Mouse (Mus musculus): ENCODE results near the gene Pon2. TPM values are rescaled to one million over a fixed set of nuclear protein-coding genes. Genes with fewer than 3 reads are reported as not detected.

Gene Pon2
- polyA plus RNA-seq, 1 experiment from 2014 or later, result 26.9 TPM

DNA sequence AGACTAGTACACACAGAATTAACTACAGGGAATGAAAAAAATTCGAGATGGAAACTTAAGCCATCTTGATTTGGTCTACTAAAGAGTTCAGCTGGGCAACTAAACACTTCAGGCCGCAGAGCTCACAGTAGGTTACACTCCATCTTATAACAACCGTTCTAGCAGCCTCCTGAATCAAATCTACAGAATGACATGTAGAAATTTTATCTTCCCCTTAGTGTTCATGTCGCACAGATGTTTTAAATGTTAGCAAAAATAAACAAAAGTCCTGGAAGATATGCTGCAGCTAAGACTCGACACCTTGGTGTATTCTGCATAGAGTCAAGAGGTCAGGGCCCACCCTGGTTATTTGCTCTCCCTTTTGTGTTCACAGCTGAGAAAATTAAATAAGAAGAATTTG lies 10.3 kb downstream of the Pon2 start:
- Histone ChIP-seq H3K36me3 (no peaks in the 10 kb centered on the region), H3K9ac (no peak overlapping the region), H3K4me1 (peaks cover 12% of the 10 kb centered on the region; the same call in 1 of the 2 replicates), H3K27me3 (no peaks in the 10 kb centered on the region), H3K4me2 (no peak overlapping the region), H3K27ac (no peak overlapping the region), H3K9me3 (no peaks in the 10 kb centered on the region), H3K4me3 (no peak overlapping the region)
- no peak for ATAC-seq (ENCODE audit: insufficient number of reproducible peaks, insufficient read depth, low FRiP score, low TSS enrichment, low read depth)
- 43% methylated on average over 5 of the region's 5 CpGs for WGBS

DNA sequence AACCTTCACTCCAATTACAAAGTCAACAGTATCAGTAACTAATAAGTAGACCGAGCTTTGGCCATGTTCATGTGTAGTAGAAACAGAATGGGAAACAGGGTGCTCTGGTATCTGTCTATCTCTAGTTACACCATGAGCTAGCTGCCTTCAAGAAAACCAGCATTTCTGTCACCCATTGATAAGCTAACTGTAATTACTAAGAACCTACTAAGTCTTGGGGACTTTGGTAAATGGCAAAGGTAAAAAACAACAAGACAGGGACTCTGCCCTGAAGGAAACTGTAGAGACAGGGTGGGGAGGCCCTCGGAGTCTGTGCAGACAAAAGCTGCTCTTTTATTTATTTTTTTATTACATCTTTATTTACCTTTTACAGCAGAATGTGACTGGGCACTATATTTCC lies 10.9 kb downstream of the Pon2 start:
- no peak for ATAC-seq (ENCODE audit: insufficient number of reproducible peaks, insufficient read depth, low FRiP score, low TSS enrichment, low read depth)
- 68% methylated on average over 2 of the region's 2 CpGs for WGBS
- Histone ChIP-seq H3K27ac (no peak overlapping the region), H3K36me3 (no peaks in the 10 kb centered on the region), H3K9ac (no peak overlapping the region), H3K4me2 (no peak overlapping the region), H3K9me3 (no peaks in the 10 kb centered on the region), H3K27me3 (no peaks in the 10 kb centered on the region), H3K4me3 (no peak overlapping the region), H3K4me1 (peaks cover 12% of the 10 kb centered on the region; the same call in 1 of the 2 replicates)

DNA sequence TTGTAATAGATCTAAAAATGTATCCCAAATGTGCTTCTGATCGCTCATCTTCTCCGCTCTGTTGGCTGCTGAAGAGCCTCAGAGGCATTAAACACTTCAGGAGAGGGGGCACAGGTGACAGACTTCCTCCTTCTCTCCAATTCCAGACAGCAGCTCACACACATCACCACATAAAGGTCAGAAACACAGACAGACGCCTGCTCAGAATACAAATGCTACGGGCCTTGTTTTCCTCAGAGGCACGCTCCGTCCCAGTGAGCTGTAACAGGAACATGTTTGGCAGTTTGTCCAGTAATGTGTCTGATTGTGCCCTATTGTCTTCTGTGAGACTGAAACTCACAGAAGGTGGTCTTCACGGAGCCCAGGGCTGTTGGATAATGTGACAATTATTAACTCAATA lies 15.8 kb downstream of the Pon2 start:
- H3K9me3 ChIP-seq, result no peaks in the 10 kb centered on the region
- no peak overlapping the region for H3K27ac ChIP-seq
- no peak overlapping the region for H3K4me2 ChIP-seq
- ATAC-seq (ENCODE audit: insufficient number of reproducible peaks, insufficient read depth, low FRiP score, low TSS enrichment, low read depth), result no peak
- no peaks in the 10 kb centered on the region for H3K36me3 ChIP-seq
- no peak overlapping the region for H3K9ac ChIP-seq
- peaks cover 3% of the 10 kb centered on the region; the same call in 1 of the 2 replicates for H3K4me1 ChIP-seq
- H3K27me3 ChIP-seq, result no peaks in the 10 kb centered on the region
- H3K4me3 ChIP-seq, result no peak overlapping the region
- 77% methylated on average over 7 of the region's 7 CpGs for WGBS

DNA sequence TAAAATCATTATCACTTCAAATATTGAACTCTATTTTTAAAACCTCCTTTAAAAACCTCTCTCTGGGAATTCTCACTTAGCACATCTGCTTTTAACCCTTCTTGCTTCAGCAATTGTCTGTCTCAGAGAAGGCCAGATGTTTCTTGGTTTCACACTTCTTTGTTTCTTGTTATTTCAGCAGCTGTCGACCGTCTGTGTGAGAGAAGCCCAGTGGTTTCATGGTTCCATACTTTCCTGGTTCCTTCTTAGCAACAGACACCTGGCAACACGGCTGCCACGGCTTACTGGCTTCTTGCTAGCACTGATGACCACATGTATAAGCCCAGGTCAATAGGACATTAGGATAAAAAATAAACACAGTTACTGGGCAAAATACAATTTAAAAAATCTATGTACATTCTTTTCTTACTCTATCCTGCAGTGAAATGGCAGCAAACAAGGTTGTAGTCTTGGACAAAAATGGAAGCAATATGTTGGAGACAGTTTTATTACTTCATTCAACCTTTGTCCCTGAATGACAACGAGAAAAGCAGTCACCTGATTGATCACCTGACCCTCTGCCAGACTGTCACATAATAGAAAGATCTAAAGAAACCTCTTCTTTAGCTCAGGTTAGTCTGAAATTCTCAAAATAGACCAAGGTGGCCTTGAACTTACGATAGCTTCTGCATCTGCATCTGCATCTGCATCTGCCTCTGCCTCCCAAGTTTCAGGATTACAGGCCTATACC lies 17.5 kb downstream of the Pon2 start:
- ATAC-seq (ENCODE audit: insufficient number of reproducible peaks, insufficient read depth, low FRiP score, low TSS enrichment, low read depth), result no peak

DNA sequence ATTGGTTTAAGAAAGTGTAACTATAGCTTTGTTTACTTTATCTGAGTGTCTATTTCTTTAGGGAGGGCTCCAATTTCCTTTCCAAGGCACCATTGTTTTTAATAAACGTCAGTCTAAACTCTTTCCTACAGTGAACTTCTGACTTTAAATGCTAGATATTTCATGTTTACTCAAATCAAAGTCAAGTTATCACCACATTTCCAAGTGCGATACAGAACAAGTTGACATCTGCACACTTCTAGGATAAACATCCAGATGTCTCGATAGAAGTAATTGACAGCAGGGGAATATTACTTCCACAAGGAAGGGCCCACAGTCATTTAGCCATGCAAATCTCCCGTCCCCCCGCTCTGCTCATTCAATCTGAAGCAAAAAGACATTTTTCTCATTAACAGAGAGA lies 20.3 kb downstream of the Pon2 start:
- WGBS, result 29% methylated on average over 5 of the region's 5 CpGs
- Histone ChIP-seq H3K27ac (no peak overlapping the region), H3K4me1 (0 out of 2 replicates have a peak, but pooled peaks cover 2% of the 10 kb centered on the region), H3K36me3 (peaks cover 5% of the 10 kb centered on the region; the same call in 1 of the 2 replicates), H3K4me3 (no peak overlapping the region), H3K9ac (no peak overlapping the region), H3K4me2 (no peak overlapping the region), H3K9me3 (no peaks in the 10 kb centered on the region), H3K27me3 (no peaks in the 10 kb centered on the region)
- no peak for ATAC-seq (ENCODE audit: insufficient number of reproducible peaks, insufficient read depth, low FRiP score, low TSS enrichment, low read depth)

More for the DNA sequence above, 17.5 kb downstream of the Pon2 start:
- WGBS, result 54% methylated on average over 6 of the region's 6 CpGs
- Histone ChIP-seq H3K9ac (no peak overlapping the region), H3K9me3 (no peaks in the 10 kb centered on the region), H3K4me3 (no peak overlapping the region), H3K27ac (no peak overlapping the region), H3K4me1 (0 out of 2 replicates have a peak, but pooled peaks cover 2% of the 10 kb centered on the region), H3K4me2 (no peak overlapping the region), H3K27me3 (no peaks in the 10 kb centered on the region), H3K36me3 (peaks cover 5% of the 10 kb centered on the region; the same call in 1 of the 2 replicates)

DNA sequence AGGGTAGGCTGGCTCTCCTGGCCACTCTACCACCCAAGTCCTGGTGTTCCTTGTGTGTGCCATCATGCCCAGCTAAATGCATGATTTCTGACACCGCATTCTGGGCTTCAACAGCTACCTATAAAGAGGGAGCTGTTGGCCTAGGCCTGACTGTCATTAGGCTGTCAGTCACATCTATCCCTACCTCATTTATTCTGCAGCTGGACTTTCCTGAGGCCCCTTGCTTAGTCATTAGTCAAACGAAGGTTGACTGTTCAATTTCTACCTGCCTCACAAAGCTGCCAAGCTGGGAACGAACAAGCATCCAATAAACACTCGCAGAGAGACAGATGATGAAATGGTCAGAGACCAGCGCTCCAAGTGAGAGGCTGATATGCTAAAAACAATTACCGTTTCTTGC lies 28.6 kb downstream of the Pon2 start:
- no peak overlapping the region for H3K9ac ChIP-seq
- H3K4me3 ChIP-seq, result no peak overlapping the region
- H3K9me3 ChIP-seq, result no peaks in the 10 kb centered on the region
- no peak for ATAC-seq (ENCODE audit: insufficient number of reproducible peaks, insufficient read depth, low FRiP score, low TSS enrichment, low read depth)
- no peaks in the 10 kb centered on the region for H3K27me3 ChIP-seq
- H3K4me2 ChIP-seq, result no peak overlapping the region
- H3K27ac ChIP-seq, result no peak overlapping the region
- H3K4me1 ChIP-seq, result no peaks in the 10 kb centered on the region
- H3K36me3 ChIP-seq, result peaks cover 6% of the 10 kb centered on the region; the same call in 1 of the 2 replicates
- 81% methylated on average over 6 of the region's 6 CpGs for WGBS

DNA sequence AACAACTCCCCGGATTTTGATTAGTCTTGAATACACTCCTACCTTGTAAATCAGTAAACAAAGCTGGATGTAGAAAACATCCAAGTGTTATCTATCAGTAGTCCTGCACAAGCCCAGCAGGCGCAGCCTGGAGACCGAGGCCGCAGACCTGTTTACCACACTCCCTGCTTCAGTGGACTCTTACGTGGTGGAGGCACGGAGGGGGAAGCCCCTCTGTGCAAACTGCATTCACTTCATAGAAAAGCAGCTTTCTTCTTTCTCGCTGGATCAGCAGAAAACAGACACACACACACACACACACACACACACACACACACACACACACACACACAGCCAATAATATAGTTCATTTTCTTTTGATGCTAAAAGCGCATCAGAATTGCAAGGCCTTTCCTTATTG lies 33.5 kb downstream of the Pon2 start:
- Histone ChIP-seq H3K27me3 (no peaks in the 10 kb centered on the region), H3K4me2 (no peak overlapping the region), H3K4me1 (no peaks in the 10 kb centered on the region), H3K36me3 (no peaks in the 10 kb centered on the region), H3K27ac (no peak overlapping the region), H3K9ac (no peak overlapping the region), H3K9me3 (no peaks in the 10 kb centered on the region), H3K4me3 (no peak overlapping the region)
- ATAC-seq (ENCODE audit: insufficient number of reproducible peaks, insufficient read depth, low FRiP score, low TSS enrichment, low read depth), result no peak
- WGBS, result 71% methylated on average over 8 of the region's 8 CpGs

DNA sequence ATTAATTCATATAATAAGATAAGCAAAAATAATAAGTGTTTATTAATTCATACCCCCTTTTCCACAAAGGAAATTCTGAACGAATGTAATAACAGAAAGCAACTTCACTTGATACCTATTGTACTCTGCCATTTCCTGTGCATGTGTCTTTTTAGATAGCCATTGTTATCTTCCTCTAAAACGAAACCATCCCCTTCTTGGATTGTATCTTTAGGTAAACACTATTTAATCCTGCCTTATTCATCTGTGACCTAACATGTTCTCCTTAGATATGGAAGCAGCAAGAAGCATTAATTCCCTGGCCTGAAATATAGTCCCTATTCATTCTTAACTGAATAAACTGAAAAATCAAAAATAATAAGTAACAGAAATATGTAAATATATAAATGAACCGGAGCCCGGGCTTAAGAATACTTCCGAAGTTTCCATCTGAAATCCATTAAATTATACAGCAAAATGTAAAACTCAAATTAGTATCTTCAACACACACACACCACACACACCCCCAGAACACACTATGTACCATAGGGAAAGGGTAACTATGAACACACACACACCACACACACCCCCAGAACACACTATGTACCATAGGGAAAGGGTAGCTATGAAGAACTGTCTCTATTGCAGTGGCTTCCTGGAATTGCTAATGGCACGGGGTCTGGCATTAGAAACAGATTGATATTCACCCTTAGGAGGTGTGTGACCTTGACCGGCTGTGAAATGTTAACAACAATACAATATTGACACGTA lies 34.8 kb downstream of the Pon2 start:
- 63% methylated on average over 8 of the region's 8 CpGs for WGBS
- Histone ChIP-seq H3K9ac (no peak overlapping the region), H3K27ac (no peak overlapping the region), H3K4me3 (no peak overlapping the region), H3K4me1 (no peaks in the 10 kb centered on the region), H3K36me3 (no peaks in the 10 kb centered on the region), H3K9me3 (no peaks in the 10 kb centered on the region), H3K27me3 (no peaks in the 10 kb centered on the region), H3K4me2 (no peak overlapping the region)
- no peak for ATAC-seq (ENCODE audit: insufficient number of reproducible peaks, insufficient read depth, low FRiP score, low TSS enrichment, low read depth)

DNA sequence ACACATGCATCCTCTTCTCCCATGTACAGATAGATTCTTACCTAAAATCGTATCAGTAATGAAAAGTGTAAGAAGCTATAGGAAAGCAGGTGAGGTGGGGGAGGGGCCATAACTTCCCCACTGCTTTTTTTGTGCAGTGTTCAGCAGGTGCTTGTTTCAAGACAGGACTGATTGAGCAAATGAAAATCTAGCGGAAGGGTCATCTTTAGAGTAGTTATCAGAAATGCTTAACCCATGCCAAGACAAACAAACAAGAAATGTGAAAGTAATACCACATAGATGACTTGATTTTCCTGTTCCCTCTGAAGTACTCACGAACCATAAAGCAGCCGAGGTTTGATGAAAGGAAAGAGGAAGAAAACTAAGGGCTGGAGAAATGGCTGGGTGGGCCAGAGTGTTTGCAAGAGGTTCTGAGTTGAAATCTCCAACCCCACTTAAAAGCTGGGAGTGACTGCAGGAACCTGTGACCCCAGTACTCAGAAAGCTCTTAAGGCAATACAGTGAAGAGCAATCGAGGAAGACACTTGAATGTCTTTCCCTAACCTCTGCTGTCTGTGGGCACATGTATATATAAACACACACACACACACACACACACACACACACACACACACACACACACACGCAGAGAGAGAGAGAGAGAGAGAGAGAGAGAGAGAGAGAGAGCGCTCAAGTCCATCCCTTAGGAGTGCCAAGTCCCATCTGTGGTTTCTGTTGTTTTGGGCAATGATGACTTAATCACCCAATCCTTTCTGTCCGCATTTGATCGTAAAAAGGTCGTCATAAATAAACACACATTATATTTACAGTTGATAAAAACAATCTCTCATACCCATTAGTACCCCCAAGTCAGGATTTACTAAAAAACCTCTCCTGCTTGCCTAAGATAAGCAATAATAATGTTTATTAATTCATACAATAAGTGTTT lies 35.7 kb downstream of the Pon2 start:
- Histone ChIP-seq H3K9me3 (no peaks in the 10 kb centered on the region), H3K4me3 (no peak overlapping the region), H3K9ac (no peak overlapping the region), H3K4me2 (no peak overlapping the region), H3K27me3 (no peaks in the 10 kb centered on the region), H3K27ac (no peak overlapping the region), H3K36me3 (no peaks in the 10 kb centered on the region), H3K4me1 (no peaks in the 10 kb centered on the region)
- no peak for ATAC-seq (ENCODE audit: insufficient number of reproducible peaks, insufficient read depth, low FRiP score, low TSS enrichment, low read depth)
- 80% methylated on average over 9 of the region's 10 CpGs for WGBS

DNA sequence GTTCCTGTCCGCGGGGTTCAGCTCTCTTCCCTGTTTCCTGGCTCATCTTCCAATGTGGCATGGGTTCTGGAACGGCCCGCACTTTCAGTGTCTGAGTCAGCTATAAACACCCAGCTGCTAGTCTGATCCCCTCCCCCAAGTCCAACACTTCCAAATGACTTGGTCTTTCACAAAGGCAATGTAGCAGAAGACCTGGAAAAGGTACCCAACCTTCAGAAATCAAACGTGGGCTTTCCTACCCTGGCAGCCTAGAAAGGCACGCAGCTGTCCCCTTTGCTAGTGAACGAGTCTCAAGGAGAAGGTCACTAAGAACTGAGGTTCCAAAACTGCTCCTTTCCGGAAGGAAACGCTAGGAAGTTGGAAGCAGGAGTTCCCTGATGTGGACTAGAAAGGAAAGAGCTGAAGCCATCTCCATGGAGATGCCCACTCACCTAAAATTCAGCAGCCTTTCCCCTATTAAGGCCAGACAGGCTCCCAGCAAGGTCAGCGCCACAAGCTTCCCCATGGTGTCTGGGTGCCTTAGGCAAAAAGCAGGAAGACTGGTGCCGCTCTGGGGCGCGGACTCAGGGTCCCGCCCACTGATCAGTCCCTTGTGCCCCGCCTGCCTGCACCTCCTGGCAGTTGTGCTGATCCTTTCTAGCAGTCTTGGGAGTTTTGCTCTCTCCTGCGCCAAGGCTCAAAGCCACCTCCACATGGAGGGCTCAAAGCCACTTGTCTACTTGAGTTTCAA lies 42.4 kb downstream of the Pon2 start, which contains the start of gene Pon3:
Gene Pon3, minus strand, starts transcription at position 565 of the 730 bp plus-strand sequence.
- Histone ChIP-seq H3K4me1 (peaks cover 9% of the 10 kb centered on the region; the same call in 1 of the 2 replicates), H3K9me3 (no peaks in the 10 kb centered on the region), H3K4me3 (peak within 1 kb of the TSS; percentile 39), H3K36me3 (no peaks in the 10 kb centered on the region), H3K4me2 (peak within 1 kb of the TSS; percentile 62), H3K9ac (peak within 1 kb of the TSS; percentile 40; the same call in 1 of the 2 replicates), H3K27ac (no peak within 1 kb of the TSS), H3K27me3 (no peaks in the 10 kb centered on the region)
- 0 out of 2 replicates have a peak, but pooled peaks have one; percentile 67 for ATAC-seq (ENCODE audit: insufficient number of reproducible peaks, insufficient read depth, low FRiP score, low TSS enrichment, low read depth)
- WGBS, result 10% methylated on average over 16 of the region's 16 CpGs
